Mouse (Mus musculus) liver, embryonic 15.5 days (tissue): ENCODE measurements around the gene Pomt1. TPM values are rescaled to one million over a fixed set of nuclear protein-coding genes. Genes with fewer than 3 reads are reported as not detected.

Experiments used
- ATAC-seq: fragments of 200-750 bp; cut with Nextera tagmentation; 2 replicates; pipeline ENCODE4 v1.8.0; 2017; ENCODE audit warnings: moderate number of reproducible peaks, mild to moderate bottlenecking, moderate library complexity; ENCODE audit not compliant: insufficient read depth
- H3K27ac ChIP-seq: fragments of 300-500 bp; sonication (generic); replicated peaks from 2 replicates; pipeline ENCODE4 v1.5.1; 2015; ENCODE audit warnings: mild to moderate bottlenecking, inconsistent platforms
- H3K27me3 ChIP-seq: fragments of 300-500 bp; sonication (generic); 2 replicates; pipeline ENCODE4 v1.6.1; 2015; ENCODE audit warnings: mild to moderate bottlenecking, inconsistent platforms
- H3K36me3 ChIP-seq: fragments of 300-500 bp; sonication (generic); replicated peaks from 2 replicates; pipeline ENCODE4 v1.6.1; 2015; ENCODE audit warnings: moderate library complexity, mild to moderate bottlenecking, inconsistent platforms
- H3K4me1 ChIP-seq: fragments of 300-500 bp; sonication (generic); replicated peaks from 2 replicates; pipeline ENCODE4 v1.6.1; 2015; ENCODE audit warnings: inconsistent platforms
- H3K4me2 ChIP-seq: fragments of 300-500 bp; sonication (generic); 2 replicates; pipeline ENCODE4 v1.6.1; 2015; ENCODE audit warnings: moderate library complexity, mild to moderate bottlenecking, inconsistent platforms
- H3K4me3 ChIP-seq: fragments of 300-500 bp; sonication (generic); replicated peaks from 2 replicates; pipeline ENCODE4 v1.5.1; 2015; ENCODE audit warnings: mild to moderate bottlenecking, inconsistent platforms
- H3K9ac ChIP-seq: fragments of 300-500 bp; sonication (generic); 2 replicates; pipeline ENCODE4 v1.6.1; 2015; ENCODE audit warnings: moderate library complexity, mild to moderate bottlenecking, inconsistent platforms
- H3K9me3 ChIP-seq: fragments of 300-500 bp; sonication (generic); replicated peaks from 2 replicates; pipeline ENCODE4 v1.6.1; 2016; ENCODE audit warnings: inconsistent platforms
- WGBS: fragments of 180-500 bp; shearing (Covaris S2); methylation state at CpG from one replicate; pipeline ENCODE4 v1.1.7; 2015; ENCODE audit warnings: mixed read lengths; ENCODE audit not compliant: insufficient replicate concordance; 5-methylcytosine and 5-hydroxymethylcytosine counted together
- polyA plus RNA-seq: library from polyadenylated mRNA; unstranded; fragments of >200 nt; fragmentation: Nextera tagmentation; extraction: Ambion mirVana; gene quantifications from 2 replicates; pipeline ENCODE4 v1.2.1, GENCODE M21; 2015

Gene Pomt1
- polyA plus RNA-seq, 1 experiment from 2014 or later: 11.9 TPM

- Histone ChIP-seq H3K9ac (no peak overlapping the region), H3K4me3 (no peak overlapping the region), H3K27me3 (no peaks in the 10 kb centered on the region), H3K9me3 (no peaks in the 10 kb centered on the region), H3K4me1 (peaks cover 6% of the 10 kb centered on the region; the same call in 1 of the 2 replicates), H3K27ac (no peak overlapping the region), H3K4me2 (no peak overlapping the region), H3K36me3 (peaks cover 99% of the 10 kb centered on the region)
- 75% methylated on average over 1 of the region's 1 CpGs for WGBS
- peak; percentile 33; the same call in 1 of the 2 replicates for ATAC-seq
Observed at GRCm38 (mm10) chr2:32207682-32208081, 28.7 kb upstream of the Pomt1 start.

DNA sequence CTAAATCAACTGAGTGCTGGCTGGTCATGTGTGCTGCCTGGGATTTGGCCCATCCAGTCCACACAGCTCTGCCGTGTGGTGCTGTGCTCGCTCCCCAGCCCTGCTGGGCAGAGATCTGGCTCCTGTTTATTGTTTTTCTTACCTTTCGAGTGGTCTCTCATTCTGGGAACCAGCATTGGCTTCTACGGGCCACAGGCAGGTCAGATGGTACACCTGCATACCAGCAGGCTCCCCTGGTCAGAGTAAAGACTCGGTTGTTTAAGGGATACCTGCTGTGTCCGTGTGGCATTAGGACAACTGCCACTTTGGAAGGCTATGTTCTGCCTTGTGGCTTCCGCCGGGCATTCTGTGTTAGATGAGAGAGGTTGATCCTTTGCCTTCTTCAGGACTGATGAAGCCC is 24.7 kb upstream of the Pomt1 start:
- Histone ChIP-seq H3K9me3 (no peaks in the 10 kb centered on the region), H3K9ac (no peak overlapping the region), H3K27ac (no peak overlapping the region), H3K4me1 (peaks cover 6% of the 10 kb centered on the region; the same call in 1 of the 2 replicates), H3K36me3 (peaks cover 99% of the 10 kb centered on the region), H3K4me3 (no peak overlapping the region), H3K27me3 (no peaks in the 10 kb centered on the region), H3K4me2 (no peak overlapping the region)
- ATAC-seq: no peak
- 82% methylated on average over 8 of the region's 8 CpGs for WGBS

GRCm38 (mm10) chr2:32213000-32213399 is 23.4 kb upstream of the Pomt1 start:
- Histone ChIP-seq H3K4me3 (no peak overlapping the region), H3K9me3 (no peaks in the 10 kb centered on the region), H3K27ac (no peak overlapping the region), H3K36me3 (peaks cover 99% of the 10 kb centered on the region), H3K9ac (no peak overlapping the region), H3K4me1 (no peaks in the 10 kb centered on the region), H3K27me3 (no peaks in the 10 kb centered on the region), H3K4me2 (no peak overlapping the region)
- 82% methylated on average over 10 of the region's 10 CpGs for WGBS
- no peak for ATAC-seq

- no peaks in the 10 kb centered on the region for H3K4me1 ChIP-seq
- no peaks in the 10 kb centered on the region for H3K27me3 ChIP-seq
- H3K9me3 ChIP-seq: no peaks in the 10 kb centered on the region
- no peak overlapping the region for H3K9ac ChIP-seq
- WGBS: 80% methylated on average over 10 of the region's 10 CpGs
- H3K36me3 ChIP-seq: peaks cover 100% of the 10 kb centered on the region
- no peak for ATAC-seq
- H3K4me3 ChIP-seq: no peak overlapping the region
- no peak overlapping the region for H3K27ac ChIP-seq
- no peak overlapping the region for H3K4me2 ChIP-seq
Observed at GRCm38 (mm10) chr2:32215576-32215975, 20.8 kb upstream of the Pomt1 start.

GRCm38 (mm10) chr2:32216506-32216905 is 19.9 kb upstream of the Pomt1 start:
- WGBS: 77% methylated on average over 10 of the region's 10 CpGs
- H3K9ac ChIP-seq: no peak overlapping the region

GRCm38 (mm10) chr2:32217656-32218055 is 18.7 kb upstream of the Pomt1 start:
- no peak overlapping the region for H3K4me3 ChIP-seq
- WGBS: 80% methylated on average over 8 of the region's 8 CpGs

More at GRCm38 (mm10) chr2:32216506-32216905, 19.9 kb upstream of the Pomt1 start:
- Histone ChIP-seq H3K27me3 (no peaks in the 10 kb centered on the region), H3K27ac (no peak overlapping the region), H3K36me3 (peaks cover 100% of the 10 kb centered on the region), H3K4me1 (no peaks in the 10 kb centered on the region), H3K4me2 (no peak overlapping the region), H3K4me3 (no peak overlapping the region), H3K9me3 (no peaks in the 10 kb centered on the region)
- no peak for ATAC-seq

DNA sequence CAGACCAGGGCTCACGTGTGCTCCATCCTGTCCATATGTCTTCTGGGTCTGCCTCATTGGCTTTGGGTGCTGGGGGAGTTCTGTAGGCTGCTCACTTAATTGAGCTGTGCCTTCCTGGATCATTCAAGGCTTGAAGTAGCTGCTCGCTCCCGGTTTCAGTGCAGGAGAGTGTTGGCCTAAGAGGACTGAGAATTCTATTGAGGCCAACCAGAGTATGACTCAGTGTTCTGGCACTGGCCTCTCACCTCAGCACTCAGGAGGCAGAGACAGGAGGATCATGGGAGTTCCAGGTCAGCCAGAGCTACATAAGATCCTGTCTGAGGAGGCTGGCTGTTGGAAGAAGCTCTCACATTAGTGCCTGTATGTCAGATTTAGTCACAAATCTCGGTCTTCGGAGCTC is 18.3 kb upstream of the Pomt1 start:
- no peak for ATAC-seq
- Histone ChIP-seq H3K4me2 (no peak overlapping the region), H3K36me3 (peaks cover 100% of the 10 kb centered on the region), H3K4me3 (no peak overlapping the region), H3K4me1 (no peaks in the 10 kb centered on the region), H3K9ac (no peak overlapping the region), H3K27ac (no peak overlapping the region), H3K27me3 (no peaks in the 10 kb centered on the region), H3K9me3 (no peaks in the 10 kb centered on the region)
- WGBS: 88% methylated on average over 5 of the region's 5 CpGs

More at GRCm38 (mm10) chr2:32217656-32218055, 18.7 kb upstream of the Pomt1 start:
- Histone ChIP-seq H3K9ac (no peak overlapping the region), H3K36me3 (peaks cover 100% of the 10 kb centered on the region), H3K27ac (no peak overlapping the region), H3K9me3 (no peaks in the 10 kb centered on the region), H3K4me1 (no peaks in the 10 kb centered on the region), H3K27me3 (no peaks in the 10 kb centered on the region), H3K4me2 (no peak overlapping the region)
- no peak for ATAC-seq

DNA sequence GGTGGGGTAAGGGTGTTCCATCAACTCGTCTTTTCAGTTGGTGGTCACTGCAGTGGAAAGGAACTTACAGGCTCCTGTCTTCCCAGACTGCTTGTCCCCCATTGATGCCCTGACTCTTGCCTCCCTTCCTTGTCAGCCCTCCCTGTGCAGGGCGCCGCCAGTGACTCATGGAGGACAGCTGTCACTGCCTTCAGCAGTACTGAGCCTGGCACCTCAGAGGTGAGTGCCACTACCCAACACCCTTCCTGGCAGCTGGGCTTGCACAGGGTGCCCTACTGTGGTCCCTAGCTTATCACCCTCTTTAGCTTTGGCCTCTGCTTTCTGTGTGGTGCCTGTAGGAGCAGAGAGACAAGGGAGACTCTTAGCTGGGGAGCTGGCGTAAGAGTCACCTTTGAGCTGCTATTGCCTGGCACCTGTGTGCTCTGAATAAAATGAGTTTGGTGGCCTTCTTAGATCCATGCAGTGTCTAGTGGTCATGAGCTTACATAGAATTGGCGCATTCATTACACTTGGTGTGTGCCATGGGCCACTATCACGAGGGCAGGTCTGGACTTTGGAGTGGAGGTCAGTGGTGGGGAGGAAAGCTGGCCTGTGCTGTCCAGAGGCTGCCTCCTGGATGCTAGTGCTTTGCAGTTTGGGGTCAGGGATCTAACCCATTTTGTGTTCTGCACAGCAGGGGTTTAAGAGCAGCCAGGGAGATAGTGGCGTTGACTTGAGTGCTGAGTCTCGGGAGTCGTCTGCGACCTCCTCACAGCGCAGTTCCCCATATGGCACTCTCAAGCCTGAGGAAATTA is 17.7 kb upstream of the Pomt1 start:
- whole genome bisulfite sequencing: 83% methylated on average over 11 of the region's 11 CpGs

DNA sequence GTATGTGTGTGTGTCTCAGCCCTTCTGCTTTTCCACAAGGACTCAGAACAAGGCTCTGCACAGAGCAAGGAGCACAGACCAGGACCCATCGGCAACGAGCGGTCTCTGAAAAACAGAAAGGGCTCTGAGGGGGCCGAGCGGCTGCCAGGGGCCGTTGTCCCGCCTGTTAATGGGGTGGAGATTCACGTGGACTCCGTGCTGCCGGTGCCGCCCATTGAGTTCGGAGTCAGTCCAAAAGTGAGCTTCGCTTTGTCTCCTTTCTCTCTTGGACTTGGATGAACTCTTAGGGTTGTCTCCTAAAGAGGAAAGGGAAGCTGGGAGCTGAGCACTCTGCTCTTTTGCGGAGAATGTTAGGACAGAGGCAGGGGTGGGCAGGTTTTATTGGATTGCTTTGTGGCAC is 16.9 kb upstream of the Pomt1 start:
- no peak overlapping the region for H3K27ac ChIP-seq
- H3K4me3 ChIP-seq: no peak overlapping the region
- H3K4me2 ChIP-seq: no peak overlapping the region
- no peaks in the 10 kb centered on the region for H3K9me3 ChIP-seq
- H3K4me1 ChIP-seq: no peaks in the 10 kb centered on the region
- H3K27me3 ChIP-seq: no peaks in the 10 kb centered on the region
- WGBS: 91% methylated on average over 14 of the region's 14 CpGs
- no peak overlapping the region for H3K9ac ChIP-seq
- no peak for ATAC-seq
- peaks cover 100% of the 10 kb centered on the region for H3K36me3 ChIP-seq

More for the DNA sequence above, 17.7 kb upstream of the Pomt1 start:
- peaks cover 100% of the 10 kb centered on the region for H3K36me3 ChIP-seq
- no peak overlapping the region for H3K4me3 ChIP-seq
- no peaks in the 10 kb centered on the region for H3K9me3 ChIP-seq
- H3K27me3 ChIP-seq: no peaks in the 10 kb centered on the region
- ATAC-seq: no peak
- no peaks in the 10 kb centered on the region for H3K4me1 ChIP-seq
- no peak overlapping the region for H3K4me2 ChIP-seq
- H3K9ac ChIP-seq: no peak overlapping the region
- H3K27ac ChIP-seq: no peak overlapping the region

DNA sequence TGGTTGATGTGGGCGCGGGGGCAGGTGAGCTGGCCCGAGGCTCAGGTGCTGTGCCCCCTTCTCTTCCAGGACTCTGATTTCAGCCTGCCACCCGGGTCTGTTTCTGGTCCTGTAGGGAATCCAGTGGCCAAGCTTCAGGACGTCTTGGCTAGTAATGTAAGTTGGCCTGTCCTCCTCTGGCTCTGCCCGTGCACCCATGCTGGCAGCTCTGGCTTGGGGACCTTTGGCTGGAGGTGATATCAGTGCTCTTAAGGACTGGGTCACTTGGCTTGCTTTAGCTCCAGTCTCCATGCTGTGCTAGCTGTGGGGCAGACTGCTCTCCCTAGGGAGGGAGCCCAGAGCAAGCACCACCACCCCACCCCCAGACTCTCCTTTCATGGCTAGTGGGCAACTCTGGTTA is 16.4 kb upstream of the Pomt1 start:
- Histone ChIP-seq H3K4me1 (no peaks in the 10 kb centered on the region), H3K27ac (no peak overlapping the region), H3K9me3 (no peaks in the 10 kb centered on the region), H3K27me3 (no peaks in the 10 kb centered on the region), H3K36me3 (peaks cover 100% of the 10 kb centered on the region), H3K4me3 (no peak overlapping the region), H3K4me2 (no peak overlapping the region), H3K9ac (no peak overlapping the region)
- ATAC-seq: no peak
- WGBS: 82% methylated on average over 6 of the region's 6 CpGs

DNA sequence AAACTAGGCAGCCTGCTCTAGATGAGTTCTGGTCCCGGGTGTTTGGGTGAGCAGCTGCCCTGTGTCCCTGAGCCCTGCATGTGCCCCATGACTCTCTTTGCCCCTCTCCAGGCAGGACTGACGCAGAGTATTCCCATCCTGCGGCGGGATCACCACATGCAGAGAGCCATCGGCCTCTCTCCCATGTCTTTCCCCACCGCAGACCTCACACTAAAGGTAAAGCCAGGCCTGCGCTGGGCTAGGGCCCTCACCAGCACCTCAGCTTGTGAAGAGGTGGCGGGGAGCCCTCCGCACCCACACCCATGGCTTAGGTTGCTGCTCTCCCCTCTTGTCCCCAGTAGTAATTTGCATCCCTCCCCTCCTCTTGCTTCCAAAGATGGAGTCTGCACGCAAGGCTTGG is 15.4 kb upstream of the Pomt1 start:
- Histone ChIP-seq H3K4me1 (no peaks in the 10 kb centered on the region), H3K9ac (no peak overlapping the region), H3K4me3 (no peak overlapping the region), H3K27ac (no peak overlapping the region), H3K27me3 (no peaks in the 10 kb centered on the region), H3K36me3 (peaks cover 100% of the 10 kb centered on the region), H3K9me3 (no peaks in the 10 kb centered on the region), H3K4me2 (no peak overlapping the region)
- 91% methylated on average over 10 of the region's 10 CpGs for WGBS
- no peak for ATAC-seq

DNA sequence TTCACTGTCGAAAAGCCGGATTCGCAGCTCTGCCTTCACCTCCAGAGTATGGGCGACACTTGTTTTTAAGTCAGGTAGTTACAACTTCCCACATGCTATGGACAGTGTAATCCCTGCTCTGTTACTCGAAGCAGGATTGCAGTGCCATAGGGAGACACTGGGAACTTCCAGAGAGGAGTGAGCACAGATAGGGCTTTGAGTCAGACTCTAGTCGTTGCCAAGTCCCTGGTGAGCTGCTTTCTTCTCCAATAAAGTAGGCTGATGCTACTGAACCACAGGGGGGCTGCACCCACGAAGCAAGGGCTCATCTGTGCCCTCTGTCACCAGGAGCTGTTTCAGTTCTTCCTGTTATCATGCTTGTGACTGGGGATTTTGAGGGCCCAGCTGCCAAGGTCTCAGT is 14.8 kb upstream of the Pomt1 start:
- ATAC-seq: no peak
- Histone ChIP-seq H3K27me3 (no peaks in the 10 kb centered on the region), H3K36me3 (peaks cover 100% of the 10 kb centered on the region), H3K9me3 (no peaks in the 10 kb centered on the region), H3K27ac (no peak overlapping the region), H3K4me2 (no peak overlapping the region), H3K4me1 (no peaks in the 10 kb centered on the region), H3K9ac (no peak overlapping the region), H3K4me3 (no peak overlapping the region)
- WGBS: 80% methylated on average over 7 of the region's 7 CpGs
